25 mouse cellular contexts compared by ENCODE assay signal in the genomic region with DNA sequence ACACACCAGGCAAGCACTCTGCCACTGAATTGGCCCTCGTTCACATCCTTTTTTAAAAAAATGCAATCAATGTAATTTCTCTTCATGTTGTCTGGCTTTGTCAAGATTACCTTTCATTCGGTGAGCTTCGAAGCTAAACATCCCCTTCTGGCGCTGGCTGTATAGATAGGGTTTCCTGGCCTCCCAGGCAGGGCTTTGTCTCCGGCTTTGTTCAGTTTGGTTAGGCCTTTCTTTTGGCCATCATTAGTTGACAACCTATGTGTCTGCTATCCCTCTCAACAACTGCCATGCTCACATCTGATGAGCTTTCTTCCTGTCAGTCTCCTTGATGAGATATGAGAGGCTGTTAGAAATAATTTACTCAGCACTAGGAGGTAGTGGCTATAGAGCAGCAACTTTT.
DNase-seq lines count a peak whose midpoint lies in the region; ATAC-seq and TF ChIP-seq lines count a peak whose summit lies in the region.
"Had no signal": no experiment of that assay in that cellular context is flagged by ENCODE, and none has a peak within 500 bp of the region (broad histone marks: within the 10 kb centered on the region; RNA-seq: fewer than 3 reads in every experiment).

No protein-coding gene starts in this region.

- no peak for TF ChIP-seq CTCF in brain, embryonic 14.5 days (IDR thresholded peaks at IDR 0.05; ENCODE audit: borderline replicate concordance, extremely low read depth, insufficient read depth, insufficient read length)
- TF ChIP-seq CTCF in kidney, adult 2 months (conservative IDR thresholded peaks at IDR 0.05; ENCODE audit: insufficient read depth, insufficient read length, low read depth, low read length), result no peak

- H3K36me3 ChIP-seq in forebrain, embryonic 12.5 days (replicated peaks), result no peaks in the 10 kb centered on the region
- H3K36me3 ChIP-seq in forebrain, embryonic 11.5 days (ENCODE audit: control insufficient read depth, insufficient read depth, low read length), result no peaks in the 10 kb centered on the region
- H3K36me3 ChIP-seq in embryonic facial prominence, embryonic 14.5 days (ENCODE audit: control insufficient read depth, insufficient read depth, low read length), result no peaks in the 10 kb centered on the region
- H3K36me3 ChIP-seq in limb, embryonic 10.5 days, result no peaks in the 10 kb centered on the region
- H3K36me3 ChIP-seq in kidney, adult 2 months (ENCODE audit: control insufficient read depth, insufficient read depth, low read length), result no peaks in the 10 kb centered on the region
- H3K36me3 ChIP-seq: embryonic facial prominence, embryonic 13.5 days; heart, embryonic 12.5 days; heart, embryonic 15.5 days had no signal

- TF ChIP-seq POLR2A in brain, embryonic 14.5 days (IDR thresholded peaks at IDR 0.05; ENCODE audit: borderline replicate concordance, extremely low read depth, insufficient read depth, insufficient read length, poor library complexity, severe bottlenecking), result no peak
- TF ChIP-seq POLR2A in kidney, adult 2 months (IDR thresholded peaks at IDR 0.05; ENCODE audit: low read depth, low read length), result no peak

- H3K9me3 ChIP-seq in forebrain, embryonic 12.5 days, result no peaks in the 10 kb centered on the region
- H3K9me3 ChIP-seq in forebrain, embryonic 11.5 days (ENCODE audit: control insufficient read depth, low read length), result no peaks in the 10 kb centered on the region
- no peaks in the 10 kb centered on the region for H3K9me3 ChIP-seq in embryonic facial prominence, embryonic 14.5 days (ENCODE audit: control insufficient read depth, low read length)
- no peaks in the 10 kb centered on the region for H3K9me3 ChIP-seq in limb, embryonic 10.5 days (replicated peaks)
- H3K9me3 ChIP-seq: embryonic facial prominence, embryonic 13.5 days; heart, embryonic 12.5 days; heart, embryonic 15.5 days had no signal

- ATAC-seq in forebrain, embryonic 12.5 days (ENCODE audit: low FRiP score), result no peak
- no peak for ATAC-seq in forebrain, embryonic 11.5 days (replicated peaks; ENCODE audit: low FRiP score)
- no peak for ATAC-seq in embryonic facial prominence, embryonic 14.5 days (ENCODE audit: low read depth)
- ATAC-seq: CD4-positive, CD25-positive, alpha-beta regulatory T cell, adult 4 months; hindbrain, postnatal 0 days; inflammation-experienced regulatory T-cells, adult 6 months; intestine, embryonic 16.5 days had no signal

- 0 out of 2 replicates have a peak overlapping the region, but pooled peaks have one; percentile 11 for H3K27ac ChIP-seq in forebrain, embryonic 12.5 days
- H3K27ac ChIP-seq in forebrain, embryonic 11.5 days (ENCODE audit: low read depth, low read length), result no peak overlapping the region
- H3K27ac ChIP-seq in embryonic facial prominence, embryonic 14.5 days (replicated peaks; ENCODE audit: low read depth, low read length), result no peak overlapping the region
- no peak overlapping the region for H3K27ac ChIP-seq in limb, embryonic 10.5 days
- H3K27ac ChIP-seq in kidney, adult 2 months (ENCODE audit: insufficient read depth, low read depth, low read length), result no peak overlapping the region
- H3K27ac ChIP-seq: embryonic facial prominence, embryonic 13.5 days; heart, embryonic 15.5 days; hindbrain, embryonic 14.5 days; hindbrain, postnatal 0 days had no signal

- no peaks in the 10 kb centered on the region for H3K27me3 ChIP-seq in forebrain, embryonic 12.5 days
- H3K27me3 ChIP-seq in forebrain, embryonic 11.5 days (ENCODE audit: control insufficient read depth, insufficient read depth, low read length), result no peaks in the 10 kb centered on the region
- H3K27me3 ChIP-seq in embryonic facial prominence, embryonic 14.5 days (replicated peaks; ENCODE audit: control insufficient read depth, insufficient read depth, low read length), result no peaks in the 10 kb centered on the region; the same call in 1 of the 2 replicates
- H3K27me3 ChIP-seq in limb, embryonic 10.5 days (ENCODE audit: low read depth, poor library complexity, severe bottlenecking), result no peaks in the 10 kb centered on the region
- no peaks in the 10 kb centered on the region for H3K27me3 ChIP-seq in kidney, adult 2 months (replicated peaks; ENCODE audit: control insufficient read depth, insufficient read depth, low read length)
- H3K27me3 ChIP-seq: embryonic facial prominence, embryonic 13.5 days; heart, embryonic 12.5 days; heart, embryonic 15.5 days had no signal

- no peak overlapping the region for H3K4me3 ChIP-seq in forebrain, embryonic 12.5 days (replicated peaks)
- H3K4me3 ChIP-seq in forebrain, embryonic 11.5 days (ENCODE audit: low read depth, low read length), result no peak overlapping the region
- H3K4me3 ChIP-seq in embryonic facial prominence, embryonic 14.5 days (ENCODE audit: low read depth, low read length), result no peak overlapping the region
- no peak overlapping the region for H3K4me3 ChIP-seq in limb, embryonic 10.5 days
- no peak overlapping the region for H3K4me3 ChIP-seq in kidney, adult 2 months (ENCODE audit: insufficient read depth, low read depth, low read length)
- H3K4me3 ChIP-seq: embryonic facial prominence, embryonic 13.5 days; heart, embryonic 12.5 days; heart, embryonic 15.5 days had no signal

- no peak for DNase-seq in forebrain, embryonic 11.5 days (ENCODE audit: low spot score)
- peak; percentile 51 for DNase-seq in brain, embryonic 14.5 days (ENCODE audit: low read depth)
- peak; percentile 11 for DNase-seq in embryonic facial prominence, embryonic 14.5 days (ENCODE audit: low spot score)
- peak; percentile 28 for DNase-seq in limb, embryonic 10.5 days (ENCODE audit: low spot score)
- no peak for DNase-seq in kidney, adult 2 months
- no peak for DNase-seq in spleen, adult 18-20 months
- no peak for DNase-seq in layer of hippocampus, postnatal 10 days (ENCODE audit: low spot score in 2 of 2)
- DNase-seq: adrenal gland, adult 2 months; adrenal gland, postnatal 25 days; cerebellum, adult 18-20 months; cerebellum, adult 9-10 months; cerebellum, postnatal 14 days; gastrocnemius, postnatal 25 days; heart, adult 18-20 months; heart, postnatal 14 days; heart, postnatal 4 days had no signal

- 11% methylated on average over 5 of the region's 5 CpGs for WGBS in forebrain, embryonic 12.5 days
- WGBS in forebrain, embryonic 11.5 days, result 7% methylated on average over 5 of the region's 5 CpGs
- WGBS in embryonic facial prominence, embryonic 14.5 days, result 30% methylated on average over 5 of the region's 5 CpGs
- 69% methylated on average over 5 of the region's 5 CpGs for whole genome bisulfite sequencing in limb, embryonic 10.5 days
- WGBS in kidney, adult 2 months, result 61% methylated on average over 5 of the region's 5 CpGs

- no peak overlapping the region for H3K4me2 ChIP-seq in forebrain, embryonic 12.5 days
- no peak overlapping the region for H3K4me2 ChIP-seq in forebrain, embryonic 11.5 days (ENCODE audit: low read depth, low read length, severe bottlenecking)
- no peak overlapping the region for H3K4me2 ChIP-seq in embryonic facial prominence, embryonic 14.5 days (ENCODE audit: low read depth, low read length)
- H3K4me2 ChIP-seq: embryonic facial prominence, embryonic 13.5 days; heart, embryonic 12.5 days; heart, embryonic 15.5 days; hindbrain, embryonic 14.5 days had no signal

- peaks cover 15% of the 10 kb centered on the region for H3K4me1 ChIP-seq in forebrain, embryonic 12.5 days
- H3K4me1 ChIP-seq in forebrain, embryonic 11.5 days (replicated peaks; ENCODE audit: control insufficient read depth, insufficient read depth, low read length), result peaks cover 3% of the 10 kb centered on the region; the same call in 1 of the 2 replicates
- H3K4me1 ChIP-seq in embryonic facial prominence, embryonic 14.5 days (ENCODE audit: control insufficient read depth, insufficient read depth, low read length), result peaks cover 7% of the 10 kb centered on the region; the same call in 1 of the 2 replicates
- peaks cover 26% of the 10 kb centered on the region for H3K4me1 ChIP-seq in limb, embryonic 10.5 days
- H3K4me1 ChIP-seq in kidney, adult 2 months (ENCODE audit: control insufficient read depth, insufficient read depth, low read length), result no peaks in the 10 kb centered on the region
- H3K4me1 ChIP-seq: heart, embryonic 12.5 days; heart, embryonic 15.5 days had no signal

- no peak overlapping the region for H3K9ac ChIP-seq in forebrain, embryonic 12.5 days
- no peak overlapping the region for H3K9ac ChIP-seq in forebrain, embryonic 11.5 days (ENCODE audit: low read length)
- no peak overlapping the region for H3K9ac ChIP-seq in embryonic facial prominence, embryonic 14.5 days (ENCODE audit: low read depth, low read length)
- H3K9ac ChIP-seq: embryonic facial prominence, embryonic 13.5 days; heart, embryonic 12.5 days; heart, embryonic 15.5 days; hindbrain, embryonic 14.5 days had no signal

Comparison
In these comparisons a context has a peak if more than half of its experiments do, and no peak if none do; other contexts are left out.
1. DNase-seq: peak in brain, embryonic 14.5 days (single experiment), embryonic facial prominence, embryonic 14.5 days (single experiment) and limb, embryonic 10.5 days (single experiment); none in forebrain, embryonic 11.5 days (single experiment), kidney, adult 2 months (single experiment), spleen, adult 18-20 months (0 of 2) and layer of hippocampus, postnatal 10 days (0 of 2).